Comparison of ENCODE assay signal across 8 mouse cellular contexts in genomic region chr10:11343205-11344141, GRCm38 (mm10). TPM values are rescaled to one million over a fixed set of nuclear protein-coding genes. Genes with fewer than 3 reads are reported as not detected.
DNase-seq lines count a peak whose midpoint lies in the region; ATAC-seq and TF ChIP-seq lines count a peak whose summit lies in the region.

Gene Epm2a (plus strand): TSS chr10:11343404.

- H3K27ac ChIP-seq in gastrocnemius, adult 2 months = peak within 1 kb of the TSS; percentile 96
- H3K27ac ChIP-seq in hindbrain, postnatal 0 days = peak within 1 kb of the TSS; percentile 98
- peak within 1 kb of the TSS; percentile 92 for H3K27ac ChIP-seq in left cerebral cortex, adult 2 months

- H3K36me3 ChIP-seq in hindbrain, postnatal 0 days (ENCODE audit: insufficient read depth, low read length) = no peaks in the 10 kb centered on the region

- H3K4me3 ChIP-seq in gastrocnemius, adult 2 months = peak within 1 kb of the TSS; percentile 93
- peak within 1 kb of the TSS; percentile 73 for H3K4me3 ChIP-seq in hindbrain, postnatal 0 days (ENCODE audit: low read length)
- H3K4me3 ChIP-seq in left cerebral cortex, adult 2 months = peak within 1 kb of the TSS; percentile 57

- no peaks in the 10 kb centered on the region for H3K27me3 ChIP-seq in hindbrain, postnatal 0 days (ENCODE audit: insufficient read depth, low read length)

- intact Hi-C loops in gastrocnemius, adult 2 months (cut with DNase I) = loop anchor here (2.0 kb wide), 1 partner anchor 59 kb away; no protein-coding TSS in a partner anchor
- intact Hi-C loops in left cerebral cortex, adult 2 months (cut with DNase I) = loop anchor here (2.0 to 10.0 kb wide), 3 partner anchors 63 to 195 kb away; partner anchors contain the start of genes Fbxo30 and Shprh

- peak; percentile 95 for ATAC-seq in common myeloid progenitor, adult 5-6 weeks (replicated peaks; ENCODE audit: low read depth, poor library complexity, severe bottlenecking)
- ATAC-seq in hindbrain, postnatal 0 days = peak; percentile 96
- ATAC-seq in megakaryocyte, adult 5-6 weeks (ENCODE audit: poor library complexity, severe bottlenecking) = peak; percentile 97

- H3K4me1 ChIP-seq in hindbrain, postnatal 0 days (ENCODE audit: insufficient read depth, low read length) = no peaks in the 10 kb centered on the region

- H3K9me3 ChIP-seq in hindbrain, postnatal 0 days (ENCODE audit: low read length) = no peaks in the 10 kb centered on the region

- DNase-seq in WW6 (ENCODE audit: low read depth, low spot score) = peak; percentile 50
- DNase-seq in gastrocnemius, adult 2 months = peak; percentile 93
- peak; percentile 85 for DNase-seq in hindbrain, postnatal 0 days (ENCODE audit: low spot score)
- peak; percentile 76 to 82 for DNase-seq in left cerebral cortex, adult 2 months (ENCODE audit: extremely low spot score in 1 of 2, low spot score in 2 of 2)
- peak; percentile 87 for DNase-seq in right cerebral cortex, adult 18-20 months
- DNase-seq in urinary bladder, adult 2 months (ENCODE audit: low spot score) = peak; percentile 79

- peak within 1 kb of the TSS; percentile 68 for H3K4me2 ChIP-seq in hindbrain, postnatal 0 days (ENCODE audit: low read depth, low read length)

- under 1% methylated on average over 78 of the region's 106 CpGs for WGBS in hindbrain, postnatal 0 days

- TF ChIP-seq CTCF in gastrocnemius, adult 2 months (IDR thresholded peaks at IDR 0.05) = no peak
- no peak for TF ChIP-seq CTCF in hindbrain, postnatal 0 days (IDR thresholded peaks at IDR 0.05; ENCODE audit: low read depth)
- no peak for TF ChIP-seq CTCF in left cerebral cortex, adult 2 months (IDR thresholded peaks at IDR 0.05)

- peak within 1 kb of the TSS; percentile 95 for H3K9ac ChIP-seq in hindbrain, postnatal 0 days (replicated peaks; ENCODE audit: low read length)

RNA-seq across cellular contexts. Expression of gene Epm2a, which starts in this region (rescaled TPM):
- total RNA-seq in common myeloid progenitor, adult 5-6 weeks (2017) = 6.2 TPM in 2 replicates
- 10 to 100 TPM; 90.9 to 91.5 TPM for total RNA-seq in gastrocnemius, adult 2 months (2021)
- total RNA-seq in hindbrain, postnatal 0 days (2014; rRNA removed) = 33.1 and 36.7 TPM in 2 replicates
- polyA plus RNA-seq in hindbrain, postnatal 0 days (2015; fragmentation: Nextera tagmentation; extraction: Ambion mirVana) = 4.3 and 4.5 TPM in 2 replicates
- total RNA-seq in left cerebral cortex, adult 2 months (2021) = 10 to 100 TPM; 31.1 to 33.5 TPM
- total RNA-seq in megakaryocyte, adult 5-6 weeks (2015) = 0.36 and 1.2 TPM in 2 replicates
- 0.81 and 1.1 TPM in 2 replicates for total RNA-seq in megakaryocyte, adult 5-6 weeks (2017)
- polyA plus RNA-seq in urinary bladder, adult 2 months (2012; rRNA removed) = 6.1 and 8.3 TPM in 2 replicates

Comparison
In these comparisons a context has a peak if more than half of its experiments do, and no peak if none do; other contexts are left out.
1. Peak in every context shown above with its lines: DNase-seq, ATAC-seq, H3K4me3 ChIP-seq and H3K27ac ChIP-seq.